Comparison of ENCODE assay signal across 10 mouse cellular contexts in the genomic region with DNA sequence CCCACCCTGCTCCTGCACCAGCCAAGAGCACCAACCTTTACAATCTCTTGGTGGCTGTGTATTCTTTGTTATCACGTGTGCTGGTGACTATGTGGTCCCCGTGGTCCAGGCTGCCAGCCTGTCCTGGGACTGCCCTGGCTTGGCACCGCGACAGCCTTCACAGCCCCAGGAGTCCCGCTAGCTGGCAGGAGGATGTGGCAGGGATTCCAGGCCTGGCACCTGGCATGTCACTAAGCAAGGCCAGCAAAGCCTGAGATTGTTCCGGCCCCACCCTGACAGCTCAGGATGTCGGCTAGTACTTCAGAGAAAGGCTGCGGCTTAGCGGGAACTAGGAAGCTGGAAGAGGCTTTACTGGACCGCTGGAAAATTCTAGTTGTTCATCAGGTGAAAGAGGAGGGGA.
DNase-seq lines count a peak whose midpoint lies in the region; ATAC-seq and TF ChIP-seq lines count a peak whose summit lies in the region.
"Had no signal": no experiment of that assay in that cellular context is flagged by ENCODE, and none has a peak within 500 bp of the region (broad histone marks: within the 10 kb centered on the region; RNA-seq: fewer than 3 reads in every experiment).

No protein-coding gene starts in this region.

- WGBS in hindbrain, embryonic 13.5 days = 84% methylated on average over 10 of the region's 10 CpGs
- WGBS in hindbrain, embryonic 11.5 days = 88% methylated on average over 10 of the region's 10 CpGs
- 10% methylated on average over 10 of the region's 10 CpGs for WGBS in cerebellum, adult 2 months

- 0 out of 2 replicates have a peak overlapping the region, but pooled peaks have one; percentile 12 for H3K27ac ChIP-seq in hindbrain, embryonic 13.5 days
- no peak overlapping the region for H3K27ac ChIP-seq in hindbrain, embryonic 11.5 days (ENCODE audit: low read depth, low read length)
- no peak overlapping the region for H3K27ac ChIP-seq in cerebellum, adult 2 months (ENCODE audit: insufficient read depth, low read length)
- H3K27ac ChIP-seq: embryonic facial prominence, embryonic 15.5 days had no signal

- intact Hi-C loops in heart, postnatal 36 days (cut with DNase I) = no loop called here

- H3K4me1 ChIP-seq in hindbrain, embryonic 13.5 days (replicated peaks) = peaks cover 65% of the 10 kb centered on the region
- H3K4me1 ChIP-seq in hindbrain, embryonic 11.5 days (replicated peaks; ENCODE audit: control insufficient read depth, insufficient read depth, low read length) = no peaks in the 10 kb centered on the region
- peaks cover 21% of the 10 kb centered on the region for H3K4me1 ChIP-seq in cerebellum, adult 2 months (ENCODE audit: control insufficient read depth, insufficient read depth, low read length)

- H3K79me2 ChIP-seq in C2C12 (ENCODE audit: control insufficient read depth, insufficient read depth) = peaks cover 75% of the 10 kb centered on the region

- H3K4me3 ChIP-seq in hindbrain, embryonic 13.5 days = no peak overlapping the region
- H3K4me3 ChIP-seq in hindbrain, embryonic 11.5 days (ENCODE audit: low read depth, low read length) = no peak overlapping the region
- H3K4me3 ChIP-seq in C2C12 (ENCODE audit: insufficient read depth, poor library complexity, severe bottlenecking) = no peak overlapping the region
- no peak overlapping the region for H3K4me3 ChIP-seq in cerebellum, adult 2 months (replicated peaks; ENCODE audit: insufficient read depth, low read depth, low read length)
- H3K4me3 ChIP-seq: embryonic facial prominence, embryonic 15.5 days had no signal

- H3K79me3 ChIP-seq in C2C12 (ENCODE audit: low read depth) = peaks cover 20% of the 10 kb centered on the region

- no peaks in the 10 kb centered on the region for H3K9me3 ChIP-seq in hindbrain, embryonic 13.5 days
- no peaks in the 10 kb centered on the region for H3K9me3 ChIP-seq in hindbrain, embryonic 11.5 days (ENCODE audit: control insufficient read depth, low read length)
- H3K9me3 ChIP-seq: embryonic facial prominence, embryonic 15.5 days had no signal

- no peak for TF ChIP-seq CTCF in C2C12 (IDR thresholded peaks at IDR 0.05; ENCODE audit: control insufficient read depth, insufficient read depth, insufficient read length)
- TF ChIP-seq CTCF in cerebellum, adult 2 months (IDR thresholded peaks at IDR 0.05; ENCODE audit: borderline replicate concordance, insufficient read depth, low read depth, low read length) = no peak

- no peak overlapping the region for H3K9ac ChIP-seq in hindbrain, embryonic 13.5 days
- H3K9ac ChIP-seq in hindbrain, embryonic 11.5 days (ENCODE audit: low read depth, low read length) = no peak overlapping the region
- H3K9ac ChIP-seq: embryonic facial prominence, embryonic 15.5 days had no signal

- no peak overlapping the region for H3K4me2 ChIP-seq in hindbrain, embryonic 13.5 days
- H3K4me2 ChIP-seq in hindbrain, embryonic 11.5 days (replicated peaks; ENCODE audit: low read depth, low read length) = no peak overlapping the region
- H3K4me2 ChIP-seq: embryonic facial prominence, embryonic 15.5 days had no signal

- ATAC-seq in hindbrain, embryonic 13.5 days (ENCODE audit: low FRiP score) = no peak
- ATAC-seq in hindbrain, embryonic 11.5 days (ENCODE audit: low FRiP score) = no peak
- no peak for ATAC-seq in megakaryocyte progenitor cell, adult 5-6 weeks (replicated peaks; ENCODE audit: poor library complexity)
- ATAC-seq in megakaryocyte-erythroid progenitor cell, adult 5-6 weeks (replicated peaks; ENCODE audit: low FRiP score, low TSS enrichment, poor library complexity, severe bottlenecking) = no peak

- H3K27me3 ChIP-seq in hindbrain, embryonic 13.5 days = no peaks in the 10 kb centered on the region
- no peaks in the 10 kb centered on the region for H3K27me3 ChIP-seq in hindbrain, embryonic 11.5 days (ENCODE audit: control insufficient read depth, insufficient read depth, low read length)
- no peaks in the 10 kb centered on the region for H3K27me3 ChIP-seq in C2C12 (ENCODE audit: control insufficient read depth, insufficient read depth, insufficient read length)
- no peaks in the 10 kb centered on the region for H3K27me3 ChIP-seq in cerebellum, adult 2 months (ENCODE audit: control insufficient read depth, insufficient read depth, low read length)
- H3K27me3 ChIP-seq: CH12.LX; embryonic facial prominence, embryonic 15.5 days had no signal

- no peak overlapping the region for H3ac ChIP-seq in C2C12 (ENCODE audit: control insufficient read depth, insufficient read length, low read depth)

- no peaks in the 10 kb centered on the region for H3K36me3 ChIP-seq in hindbrain, embryonic 13.5 days
- no peaks in the 10 kb centered on the region for H3K36me3 ChIP-seq in hindbrain, embryonic 11.5 days (ENCODE audit: control insufficient read depth, insufficient read depth, low read length)
- no peaks in the 10 kb centered on the region for H3K36me3 ChIP-seq in C2C12 (ENCODE audit: control insufficient read depth, insufficient read depth)

- TF ChIP-seq POLR2A in cerebellum, adult 2 months (IDR thresholded peaks at IDR 0.05; ENCODE audit: borderline replicate concordance, insufficient read depth, low read length) = no peak

- no peak for DNase-seq in hindbrain, embryonic 11.5 days (ENCODE audit: low spot score)
- DNase-seq in cerebellum, adult 2 months = peak; percentile 83 to 90
- DNase-seq in heart, postnatal 36 days = peak; percentile 58 to 67
- no peak for DNase-seq in testis, postnatal 14 days (ENCODE audit: low spot score)

TF ChIP-seq in C2C12, 6 proteins besides CTCF, POLR2A, EP300 and RAD21:
- TF ChIP-seq USF1 (IDR thresholded peaks at IDR 0.05; ENCODE audit: low read depth) (peak; percentile 19), MAX (IDR thresholded peaks at IDR 0.05) (no peak), MYOG (IDR thresholded peaks at IDR 0.05; ENCODE audit: control insufficient read depth, extremely low read depth, insufficient read length) (no peak), FOSL1 (IDR thresholded peaks at IDR 0.05; ENCODE audit: insufficient read depth, low read length, poor library complexity, severe bottlenecking) (no peak), MYOD1 (IDR thresholded peaks at IDR 0.05; ENCODE audit: control insufficient read depth, insufficient read length, low read depth) (no peak), CEBPB (IDR thresholded peaks at IDR 0.05; ENCODE audit: low read depth) (no peak)

Comparison
In these comparisons a context has a peak if more than half of its experiments do, and no peak if none do; other contexts are left out.
1. DNase-seq: peak in cerebellum, adult 2 months (2 of 2) and heart, postnatal 36 days (2 of 2); none in hindbrain, embryonic 11.5 days (single experiment) and testis, postnatal 14 days (single experiment).